Mouse (Mus musculus): Measurements from ENCODE around the gene Baz1a. TPM values are rescaled to one million over a fixed set of nuclear protein-coding genes. Genes with fewer than 3 reads are reported as not detected.

Baz1a gene
- polyA plus RNA-seq, 1 experiment from 2014 or later, result 17.5 TPM

DNA sequence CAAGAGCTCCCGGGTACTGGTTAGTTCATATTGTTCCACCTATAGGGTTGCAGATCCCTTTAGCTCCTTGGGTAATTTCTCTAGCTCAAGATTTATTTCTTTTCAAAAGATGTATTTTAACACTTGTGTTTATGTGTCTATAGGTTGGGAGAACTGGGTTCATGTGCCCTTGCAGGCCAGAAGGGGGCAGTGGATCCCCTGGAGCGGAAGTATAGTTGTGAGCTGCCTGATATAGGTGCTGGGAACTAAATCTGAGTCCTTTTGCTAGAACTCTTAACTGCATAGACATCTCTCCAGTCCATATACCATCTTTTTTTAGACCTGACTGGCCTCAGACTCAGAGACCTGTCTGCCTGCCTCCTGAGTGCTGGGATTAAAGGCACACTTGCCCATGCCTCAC lies 123.7 kb downstream of the Baz1a start:
- TF ChIP-seq CTCF (IDR thresholded peaks at IDR 0.05) (peak; percentile 20; the same call in 1 of the 2 replicates), EP300 (IDR thresholded peaks at IDR 0.05) (no peak)
- Histone ChIP-seq H3K27me3 (replicated peaks; ENCODE audit: insufficient read depth, low read length) (no peaks in the 10 kb centered on the region), H3K9ac (replicated peaks; ENCODE audit: low read depth) (no peak overlapping the region), H3K4me2 (replicated peaks; ENCODE audit: low read depth, low read length) (no peak overlapping the region), H3K4me3 (ENCODE audit: low read depth, low read length) (no peak overlapping the region), H3K4me1 (ENCODE audit: insufficient read depth, low read depth, low read length) (no peaks in the 10 kb centered on the region), H3K36me3 (ENCODE audit: insufficient read depth, low read length) (peaks cover 3% of the 10 kb centered on the region; the same call in 1 of the 2 replicates), H3K27ac (ENCODE audit: low read length) (no peak overlapping the region), H3K9me3 (ENCODE audit: low read length) (no peaks in the 10 kb centered on the region)
- no peak for DNase-seq (ENCODE audit: low spot score)
- WGBS, result 100% methylated on average over 2 of the region's 2 CpGs
- ATAC-seq, result no peak

DNA sequence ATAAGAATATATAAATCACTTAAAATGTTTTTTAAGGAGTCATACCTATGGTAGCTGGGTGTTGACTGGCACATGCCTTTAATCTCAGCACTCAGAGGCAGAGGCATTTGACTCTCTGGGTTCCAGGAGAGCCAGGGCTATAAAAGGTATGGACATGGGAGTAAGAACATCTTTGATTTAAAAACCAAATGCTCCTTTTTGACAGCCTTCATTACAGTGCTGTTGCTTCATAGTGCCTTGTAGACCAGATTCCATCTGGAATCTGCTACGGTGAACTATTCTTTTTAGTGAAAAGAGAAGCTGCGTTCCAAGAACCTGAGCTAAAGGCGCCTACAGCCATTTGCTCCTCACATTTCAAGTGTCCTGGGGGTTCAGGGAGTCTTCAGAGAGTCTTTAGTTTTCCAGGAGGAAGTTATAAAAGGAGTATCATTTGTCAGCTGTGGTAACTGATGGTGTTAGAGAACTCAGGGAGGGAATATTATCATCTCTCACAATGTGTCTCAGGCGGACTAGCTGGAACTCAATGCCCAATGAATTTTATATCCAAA lies 126.5 kb downstream of the Baz1a start:
- H3K9ac ChIP-seq (replicated peaks; ENCODE audit: low read depth), result no peak overlapping the region
- H3K9me3 ChIP-seq (ENCODE audit: low read length), result no peaks in the 10 kb centered on the region
- no peaks in the 10 kb centered on the region for H3K36me3 ChIP-seq (ENCODE audit: insufficient read depth, low read length)
- H3K4me1 ChIP-seq (ENCODE audit: insufficient read depth, low read depth, low read length), result no peaks in the 10 kb centered on the region
- H3K27ac ChIP-seq (ENCODE audit: low read length), result no peak overlapping the region
- 85% methylated on average over 4 of the region's 4 CpGs for WGBS
- H3K27me3 ChIP-seq (replicated peaks; ENCODE audit: insufficient read depth, low read length), result no peaks in the 10 kb centered on the region
- H3K4me2 ChIP-seq (replicated peaks; ENCODE audit: low read depth, low read length), result no peak overlapping the region
- no peak for TF ChIP-seq EP300 (IDR thresholded peaks at IDR 0.05)
- TF ChIP-seq CTCF (IDR thresholded peaks at IDR 0.05), result no peak
- no peak overlapping the region for H3K4me3 ChIP-seq (ENCODE audit: low read depth, low read length)
- ATAC-seq (no peak), DNase-seq (ENCODE audit: low spot score) (no peak)

DNA sequence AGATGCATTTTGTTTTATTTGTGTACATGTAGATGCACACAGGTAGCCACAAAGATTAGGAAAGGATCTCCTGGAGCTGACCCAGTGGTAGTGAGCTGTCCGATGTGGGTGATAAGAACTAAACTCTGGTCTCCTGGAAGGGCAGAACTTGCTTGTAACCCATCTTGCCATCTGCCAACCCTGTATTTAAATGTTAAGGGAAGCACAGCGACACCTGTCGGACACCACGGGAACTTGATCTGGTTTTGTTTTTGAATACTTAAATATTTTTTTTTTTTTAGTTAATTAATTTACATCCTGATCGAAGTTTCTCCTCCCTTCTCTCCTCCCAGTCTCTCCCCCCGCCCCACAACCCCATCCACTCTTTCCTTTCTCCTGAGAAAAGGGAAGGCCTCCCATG lies 134.5 kb downstream of the Baz1a start:
- DNase-seq (ENCODE audit: low spot score) (peak; percentile 86), ATAC-seq (no peak)
- Histone ChIP-seq H3K36me3 (ENCODE audit: insufficient read depth, low read length) (no peaks in the 10 kb centered on the region), H3K9me3 (ENCODE audit: low read length) (no peaks in the 10 kb centered on the region), H3K9ac (replicated peaks; ENCODE audit: low read depth) (no peak overlapping the region), H3K27me3 (replicated peaks; ENCODE audit: insufficient read depth, low read length) (no peaks in the 10 kb centered on the region), H3K4me2 (replicated peaks; ENCODE audit: low read depth, low read length) (no peak overlapping the region), H3K4me3 (ENCODE audit: low read depth, low read length) (no peak overlapping the region), H3K27ac (ENCODE audit: low read length) (no peak overlapping the region), H3K4me1 (ENCODE audit: insufficient read depth, low read depth, low read length) (no peaks in the 10 kb centered on the region)
- peak; percentile 78 for TF ChIP-seq CTCF (IDR thresholded peaks at IDR 0.05)
- TF ChIP-seq EP300 (IDR thresholded peaks at IDR 0.05), result no peak
- 5% methylated on average over 6 of the region's 6 CpGs for WGBS

DNA sequence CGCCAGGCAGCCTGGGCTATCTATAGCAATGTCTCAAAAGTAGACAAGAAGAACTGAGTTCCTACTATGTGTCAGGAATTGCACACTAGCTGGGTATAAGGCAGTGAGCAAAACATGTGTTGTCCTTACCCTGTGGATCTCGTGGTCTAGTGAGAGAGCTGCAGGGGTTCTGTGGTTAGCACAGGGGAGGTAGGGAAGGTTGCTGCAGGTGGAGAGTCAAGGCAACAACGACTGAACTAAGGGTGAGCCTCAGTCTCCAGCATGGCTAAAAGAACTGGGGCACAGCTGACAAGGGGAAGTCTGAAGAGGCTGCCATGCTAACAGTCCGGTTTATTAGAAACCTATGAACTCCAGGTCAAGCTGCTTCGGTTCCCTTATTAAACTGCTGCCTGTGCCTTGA lies 134.9 kb downstream of the Baz1a start:
- Histone ChIP-seq H3K27me3 (replicated peaks; ENCODE audit: insufficient read depth, low read length) (no peaks in the 10 kb centered on the region), H3K27ac (ENCODE audit: low read length) (no peak overlapping the region), H3K4me2 (replicated peaks; ENCODE audit: low read depth, low read length) (no peak overlapping the region), H3K4me1 (ENCODE audit: insufficient read depth, low read depth, low read length) (no peaks in the 10 kb centered on the region), H3K9ac (replicated peaks; ENCODE audit: low read depth) (no peak overlapping the region), H3K36me3 (ENCODE audit: insufficient read depth, low read length) (no peaks in the 10 kb centered on the region), H3K4me3 (ENCODE audit: low read depth, low read length) (no peak overlapping the region), H3K9me3 (ENCODE audit: low read length) (no peaks in the 10 kb centered on the region)
- DNase-seq (ENCODE audit: low spot score), result no peak
- ATAC-seq, result no peak
- 72% methylated on average over 5 of the region's 5 CpGs for WGBS
- no peak for TF ChIP-seq CTCF (IDR thresholded peaks at IDR 0.05)
- TF ChIP-seq EP300 (IDR thresholded peaks at IDR 0.05), result no peak

DNA sequence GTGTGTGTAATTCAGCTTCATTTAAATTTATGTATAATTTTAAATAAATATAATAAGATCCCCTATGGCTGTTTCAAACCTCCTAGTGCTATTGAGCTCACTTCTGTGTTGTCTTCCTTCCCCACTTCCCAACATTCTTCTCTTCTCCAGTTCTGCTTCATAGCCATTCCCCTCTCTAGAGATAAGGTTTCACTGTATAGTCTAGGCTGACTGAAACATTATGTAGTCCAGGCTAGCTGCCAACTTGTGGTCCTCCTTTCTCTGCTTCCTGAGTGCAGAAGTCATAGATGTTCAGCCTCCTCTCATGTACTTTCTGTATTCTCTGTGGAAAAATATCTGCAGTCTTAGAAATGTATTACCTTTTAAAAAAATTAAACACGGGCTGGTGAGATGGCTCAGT lies 136.3 kb downstream of the Baz1a start:
- H3K4me3 ChIP-seq (ENCODE audit: low read depth, low read length), result no peak overlapping the region
- WGBS, result 91% methylated on average over 1 of the region's 1 CpGs
- no peaks in the 10 kb centered on the region for H3K27me3 ChIP-seq (replicated peaks; ENCODE audit: insufficient read depth, low read length)
- no peak for DNase-seq (ENCODE audit: low spot score)
- H3K27ac ChIP-seq (ENCODE audit: low read length), result no peak overlapping the region
- H3K4me2 ChIP-seq (replicated peaks; ENCODE audit: low read depth, low read length), result no peak overlapping the region
- H3K9me3 ChIP-seq (ENCODE audit: low read length), result no peaks in the 10 kb centered on the region
- H3K9ac ChIP-seq (replicated peaks; ENCODE audit: low read depth), result no peak overlapping the region
- ATAC-seq, result no peak
- TF ChIP-seq EP300 (IDR thresholded peaks at IDR 0.05) (no peak), CTCF (IDR thresholded peaks at IDR 0.05) (no peak)
- H3K4me1 ChIP-seq (ENCODE audit: insufficient read depth, low read depth, low read length), result no peaks in the 10 kb centered on the region
- no peaks in the 10 kb centered on the region for H3K36me3 ChIP-seq (ENCODE audit: insufficient read depth, low read length)

DNA sequence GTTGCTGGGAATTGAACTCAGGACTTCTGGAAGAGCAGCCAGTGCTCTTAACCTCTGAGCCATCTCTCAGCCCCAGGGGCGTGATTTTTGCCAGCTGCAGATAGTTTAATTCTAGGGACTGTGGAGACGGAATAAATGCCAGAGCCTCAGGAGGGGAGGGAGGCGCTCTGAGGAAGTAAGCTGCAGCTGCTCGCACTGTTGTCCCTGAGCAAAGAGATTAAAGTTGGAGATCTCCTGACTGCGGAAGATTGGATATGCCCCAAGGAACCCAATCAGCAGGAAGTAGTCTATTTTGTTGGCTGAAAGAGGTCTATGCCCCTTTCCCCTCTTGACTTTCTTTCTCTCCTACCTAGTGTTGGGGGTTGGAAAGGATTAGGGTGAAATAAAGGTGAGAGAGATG lies 137.3 kb downstream of the Baz1a start:
- no peak overlapping the region for H3K27ac ChIP-seq (ENCODE audit: low read length)
- no peak for DNase-seq (ENCODE audit: low spot score)
- H3K9ac ChIP-seq (replicated peaks; ENCODE audit: low read depth), result no peak overlapping the region
- WGBS, result 39% methylated on average over 5 of the region's 5 CpGs
- H3K4me3 ChIP-seq (ENCODE audit: low read depth, low read length), result no peak overlapping the region
- no peaks in the 10 kb centered on the region for H3K27me3 ChIP-seq (replicated peaks; ENCODE audit: insufficient read depth, low read length)
- no peak overlapping the region for H3K4me2 ChIP-seq (replicated peaks; ENCODE audit: low read depth, low read length)
- no peaks in the 10 kb centered on the region for H3K36me3 ChIP-seq (ENCODE audit: insufficient read depth, low read length)
- ATAC-seq, result no peak
- H3K4me1 ChIP-seq (ENCODE audit: insufficient read depth, low read depth, low read length), result no peaks in the 10 kb centered on the region
- no peaks in the 10 kb centered on the region for H3K9me3 ChIP-seq (ENCODE audit: low read length)
- TF ChIP-seq EP300 (IDR thresholded peaks at IDR 0.05) (no peak), CTCF (IDR thresholded peaks at IDR 0.05) (no peak)

DNA sequence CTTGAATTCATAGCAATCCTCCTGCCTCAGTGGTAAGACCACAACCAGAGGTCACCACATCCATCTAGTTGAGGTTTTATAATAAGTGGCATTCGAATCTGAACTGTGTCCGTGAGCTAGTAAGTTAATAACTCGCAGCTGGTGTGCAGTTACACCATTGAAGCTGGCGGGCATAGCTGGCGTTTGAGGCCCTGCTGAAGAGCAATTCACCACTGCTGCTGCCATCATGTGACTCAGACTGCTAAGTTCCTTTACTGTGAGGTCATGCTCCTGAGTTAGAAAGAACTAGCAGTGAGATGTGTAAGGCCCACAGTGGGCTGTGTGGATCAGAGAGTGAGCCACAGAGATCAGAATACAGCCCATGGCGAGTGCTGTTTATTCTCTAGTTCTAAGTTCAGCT lies 139.4 kb downstream of the Baz1a start:
- H3K27ac ChIP-seq (ENCODE audit: low read length), result no peak overlapping the region
- H3K4me2 ChIP-seq (replicated peaks; ENCODE audit: low read depth, low read length), result no peak overlapping the region
- H3K27me3 ChIP-seq (replicated peaks; ENCODE audit: insufficient read depth, low read length), result no peaks in the 10 kb centered on the region
- no peaks in the 10 kb centered on the region for H3K4me1 ChIP-seq (ENCODE audit: insufficient read depth, low read depth, low read length)
- peak; percentile 88 for DNase-seq (ENCODE audit: low spot score)
- H3K36me3 ChIP-seq (ENCODE audit: insufficient read depth, low read length), result no peaks in the 10 kb centered on the region
- 42% methylated on average over 6 of the region's 6 CpGs for WGBS
- no peak overlapping the region for H3K4me3 ChIP-seq (ENCODE audit: low read depth, low read length)
- TF ChIP-seq EP300 (IDR thresholded peaks at IDR 0.05) (no peak), CTCF (IDR thresholded peaks at IDR 0.05) (no peak)
- peak; percentile 96 for ATAC-seq
- H3K9ac ChIP-seq (replicated peaks; ENCODE audit: low read depth), result no peak overlapping the region
- H3K9me3 ChIP-seq (ENCODE audit: low read length), result no peaks in the 10 kb centered on the region

Measured in lung, postnatal 0 days (tissue).